Mouse (Mus musculus) hindbrain, embryonic 13.5 days (tissue): ENCODE data around the gene Cnbd2. TPM values are rescaled to one million over a fixed set of nuclear protein-coding genes. Genes with fewer than 3 reads are reported as not detected.
"Not testable (repeated sequence)": the region's sequence is repeated elsewhere in the genome, so short reads cannot be mapped to it uniquely, and the experiment has no call there.

Experiments used
- ATAC-seq: fragments of 200-750 bp; cut with Nextera tagmentation; 2 replicates; pipeline ENCODE4 v1.8.0; 2017; ENCODE audit warnings: moderate TSS enrichment; ENCODE audit not compliant: low FRiP score
- H3K27ac ChIP-seq: fragments of 300-500 bp; sonication (generic); 2 replicates; pipeline ENCODE4 v1.5.1; 2015; ENCODE audit warnings: inconsistent platforms, mild to moderate bottlenecking, moderate library complexity
- H3K27me3 ChIP-seq: fragments of 300-500 bp; sonication (generic); 2 replicates; pipeline ENCODE4 v1.6.1; 2015; ENCODE audit warnings: mild to moderate bottlenecking, inconsistent platforms
- H3K36me3 ChIP-seq: fragments of 300-500 bp; sonication (generic); 2 replicates; pipeline ENCODE4 v1.6.1; 2015; ENCODE audit warnings: mild to moderate bottlenecking, inconsistent platforms
- H3K4me1 ChIP-seq: fragments of 300-500 bp; sonication (generic); replicated peaks from 2 replicates; pipeline ENCODE4 v1.6.1; 2015; ENCODE audit warnings: inconsistent platforms
- H3K4me2 ChIP-seq: fragments of 300-500 bp; sonication (generic); 2 replicates; pipeline ENCODE4 v1.6.1; 2015; ENCODE audit warnings: inconsistent platforms, mild to moderate bottlenecking, moderate library complexity
- H3K4me3 ChIP-seq: fragments of 300-500 bp; sonication (generic); 2 replicates; pipeline ENCODE4 v1.5.1; 2015; ENCODE audit warnings: mild to moderate bottlenecking, inconsistent platforms
- H3K9ac ChIP-seq: fragments of 300-500 bp; sonication (generic); 2 replicates; pipeline ENCODE4 v1.6.1; 2015; ENCODE audit warnings: mild to moderate bottlenecking, inconsistent platforms
- H3K9me3 ChIP-seq: fragments of 300-500 bp; sonication (generic); 2 replicates; pipeline ENCODE4 v1.6.1; 2016; ENCODE audit warnings: inconsistent platforms
- WGBS: fragments of 180-500 bp; shearing (Covaris S2); methylation state at CpG from one replicate; pipeline ENCODE4 v1.1.7; 2015; 5-methylcytosine and 5-hydroxymethylcytosine counted together
- polyA plus RNA-seq: library from polyadenylated mRNA; unstranded; fragments of >200 nt; fragmentation: Nextera tagmentation; extraction: Ambion mirVana; gene quantifications from 2 replicates; pipeline ENCODE4 v1.2.1, GENCODE M21; 2015

Gene Cnbd2
- polyA plus RNA-seq, 1 experiment from 2014 or later = 6.3 TPM

GRCm38 (mm10) chr2:156352413-156353165, 40.5 kb downstream of the Cnbd2 start:
- 83% methylated on average over 8 of the region's 8 CpGs for WGBS
- H3K9ac ChIP-seq = 0 out of 2 replicates have a peak overlapping the region, but pooled peaks have one; percentile 43
- no peak overlapping the region for H3K4me2 ChIP-seq
- H3K27me3 ChIP-seq = no peaks in the 10 kb centered on the region
- H3K4me3 ChIP-seq = no peak overlapping the region
- no peaks in the 10 kb centered on the region for H3K9me3 ChIP-seq
- peak overlapping the region; percentile 62; the same call in 1 of the 2 replicates for H3K27ac ChIP-seq
- peaks cover 13% of the 10 kb centered on the region for H3K4me1 ChIP-seq
- ATAC-seq = no peak
- H3K36me3 ChIP-seq = no peaks in the 10 kb centered on the region

GRCm38 (mm10) chr2:156353265-156353692, 41.2 kb downstream of the Cnbd2 start:
- Histone ChIP-seq H3K27ac (peak overlapping the region; percentile 62), H3K9ac (0 out of 2 replicates have a peak overlapping the region, but pooled peaks have one; percentile 43), H3K4me1 (peaks cover 13% of the 10 kb centered on the region), H3K27me3 (no peaks in the 10 kb centered on the region), H3K9me3 (no peaks in the 10 kb centered on the region), H3K36me3 (no peaks in the 10 kb centered on the region), H3K4me2 (no peak overlapping the region), H3K4me3 (no peak overlapping the region)
- ATAC-seq = no peak
- WGBS = 49% methylated on average over 7 of the region's 7 CpGs

- Histone ChIP-seq H3K36me3 (no peaks in the 10 kb centered on the region), H3K27me3 (no peaks in the 10 kb centered on the region), H3K4me2 (no peak overlapping the region), H3K9me3 (no peaks in the 10 kb centered on the region), H3K27ac (no peak overlapping the region), H3K4me3 (no peak overlapping the region), H3K4me1 (peaks cover 13% of the 10 kb centered on the region), H3K9ac (no peak overlapping the region)
- no peak for ATAC-seq
- 35% methylated on average over 7 of the region's 7 CpGs for WGBS
Observed at GRCm38 (mm10) chr2:156356031-156356430, 43.9 kb downstream of the Cnbd2 start.

GRCm38 (mm10) chr2:156368465-156368864, 56.4 kb downstream of the Cnbd2 start:
- WGBS = 75% methylated on average over 3 of the region's 3 CpGs
- H3K4me1 ChIP-seq = no peaks in the 10 kb centered on the region

GRCm38 (mm10) chr2:156370896-156371295, 58.8 kb downstream of the Cnbd2 start:
- H3K4me2 ChIP-seq = no peak overlapping the region
- no peaks in the 10 kb centered on the region for H3K27me3 ChIP-seq
- H3K27ac ChIP-seq = no peak overlapping the region
- H3K4me3 ChIP-seq = no peak overlapping the region
- H3K9me3 ChIP-seq = no peaks in the 10 kb centered on the region
- no peaks in the 10 kb centered on the region for H3K4me1 ChIP-seq
- 84% methylated on average over 7 of the region's 7 CpGs for WGBS
- no peak for ATAC-seq
- no peak overlapping the region for H3K9ac ChIP-seq
- H3K36me3 ChIP-seq = no peaks in the 10 kb centered on the region

More at GRCm38 (mm10) chr2:156368465-156368864, 56.4 kb downstream of the Cnbd2 start:
- Histone ChIP-seq H3K27ac (no peak overlapping the region), H3K27me3 (0 out of 2 replicates have a peak, but pooled peaks cover 5% of the 10 kb centered on the region), H3K4me3 (no peak overlapping the region), H3K9ac (no peak overlapping the region), H3K9me3 (no peaks in the 10 kb centered on the region), H3K4me2 (no peak overlapping the region), H3K36me3 (no peaks in the 10 kb centered on the region)
- no peak for ATAC-seq

- no peak for ATAC-seq
- Histone ChIP-seq H3K27ac (no peak overlapping the region), H3K4me2 (no peak overlapping the region), H3K36me3 (no peaks in the 10 kb centered on the region), H3K9me3 (no peaks in the 10 kb centered on the region), H3K4me3 (no peak overlapping the region), H3K4me1 (no peaks in the 10 kb centered on the region), H3K9ac (no peak overlapping the region), H3K27me3 (no peaks in the 10 kb centered on the region)
- 82% methylated on average over 7 of the region's 7 CpGs for WGBS
Observed at GRCm38 (mm10) chr2:156376956-156377355, 64.9 kb downstream of the Cnbd2 start.

GRCm38 (mm10) chr2:156379929-156380328, 67.8 kb downstream of the Cnbd2 start:
- no peak overlapping the region for H3K4me3 ChIP-seq
- no peaks in the 10 kb centered on the region for H3K36me3 ChIP-seq
- WGBS = 87% methylated on average over 10 of the region's 10 CpGs
- 0 out of 2 replicates have a peak, but pooled peaks cover 2% of the 10 kb centered on the region for H3K9me3 ChIP-seq
- H3K27me3 ChIP-seq = no peaks in the 10 kb centered on the region
- H3K4me2 ChIP-seq = no peak overlapping the region
- no peaks in the 10 kb centered on the region for H3K4me1 ChIP-seq
- ATAC-seq = no peak
- H3K9ac ChIP-seq = no peak overlapping the region
- no peak overlapping the region for H3K27ac ChIP-seq

- no peaks in the 10 kb centered on the region for H3K36me3 ChIP-seq
- no peaks in the 10 kb centered on the region for H3K27me3 ChIP-seq
- H3K4me1 ChIP-seq = no peaks in the 10 kb centered on the region
- no peak for ATAC-seq
- H3K4me2 ChIP-seq = no peak overlapping the region
- H3K9me3 ChIP-seq = 0 out of 2 replicates have a peak, but pooled peaks cover 2% of the 10 kb centered on the region
- H3K4me3 ChIP-seq = no peak overlapping the region
- no peak overlapping the region for H3K9ac ChIP-seq
- H3K27ac ChIP-seq = no peak overlapping the region
- 72% methylated on average over 4 of the region's 4 CpGs for WGBS
Observed at GRCm38 (mm10) chr2:156381350-156381749, 69.3 kb downstream of the Cnbd2 start.

- WGBS = 1% methylated on average over 14 of the region's 63 CpGs
- not testable (repeated sequence) for H3K9me3 ChIP-seq, H3K4me1 ChIP-seq, H3K36me3 ChIP-seq, H3K27me3 ChIP-seq, H3K9ac ChIP-seq
- H3K27ac ChIP-seq = peak overlapping the region; percentile 64; the same call in 1 of the 2 replicates
- peak overlapping the region; percentile 40 for H3K4me3 ChIP-seq
- peak; percentile 92 for ATAC-seq
- peak overlapping the region; percentile 48 for H3K4me2 ChIP-seq
Observed at GRCm38 (mm10) chr2:156392461-156393154, 80.5 kb downstream of the Cnbd2 start.

- H3K4me2 ChIP-seq = peak overlapping the region; percentile 48
- H3K27ac ChIP-seq = peak overlapping the region; percentile 40; the same call in 1 of the 2 replicates
- ATAC-seq = peak; percentile 43; the same call in 1 of the 2 replicates
- peak overlapping the region; percentile 40 for H3K4me3 ChIP-seq
- H3K9me3 ChIP-seq = no peaks in the 10 kb centered on the region
- peaks cover 7% of the 10 kb centered on the region for H3K4me1 ChIP-seq
- H3K27me3 ChIP-seq = no peaks in the 10 kb centered on the region
- H3K9ac ChIP-seq = 0 out of 2 replicates have a peak overlapping the region, but pooled peaks have one; percentile 8
- no peaks in the 10 kb centered on the region for H3K36me3 ChIP-seq
- 68% methylated on average over 5 of the region's 5 CpGs for WGBS
Observed at GRCm38 (mm10) chr2:156393155-156393828, 81.2 kb downstream of the Cnbd2 start.

GRCm38 (mm10) chr2:156394282-156394681, 82.2 kb downstream of the Cnbd2 start:
- Histone ChIP-seq H3K4me1 (peaks cover 7% of the 10 kb centered on the region), H3K9me3 (no peaks in the 10 kb centered on the region), H3K27ac (no peak overlapping the region), H3K27me3 (no peaks in the 10 kb centered on the region), H3K4me2 (no peak overlapping the region), H3K4me3 (no peak overlapping the region), H3K9ac (no peak overlapping the region), H3K36me3 (no peaks in the 10 kb centered on the region)
- 95% methylated on average over 4 of the region's 4 CpGs for WGBS
- ATAC-seq = no peak

- H3K4me2 ChIP-seq = no peak overlapping the region
- H3K9me3 ChIP-seq = no peaks in the 10 kb centered on the region
- no peak overlapping the region for H3K27ac ChIP-seq
- peaks cover 18% of the 10 kb centered on the region for H3K4me1 ChIP-seq
- no peaks in the 10 kb centered on the region for H3K27me3 ChIP-seq
- ATAC-seq = no peak
- H3K36me3 ChIP-seq = no peaks in the 10 kb centered on the region
- 83% methylated on average over 2 of the region's 2 CpGs for whole genome bisulfite sequencing
- no peak overlapping the region for H3K9ac ChIP-seq
- no peak overlapping the region for H3K4me3 ChIP-seq
Observed at GRCm38 (mm10) chr2:156396096-156396495, 84.0 kb downstream of the Cnbd2 start.
